Mouse (Mus musculus) liver, postnatal 0 days (tissue): ENCODE results near the gene Rpsa. TPM values are rescaled to one million over a fixed set of nuclear protein-coding genes. Genes with fewer than 3 reads are reported as not detected.
A peak's percentile ranks its signal among the peaks of the same experiment; 100 is the strongest.

ENCODE experiments used
- ATAC-seq: fragments of 200-750 bp; cut with Nextera tagmentation; 2 replicates; pipeline ENCODE4 v1.8.0; 2017; ENCODE audit warnings: mild to moderate bottlenecking, moderate library complexity
- DNase-seq: peaks from one replicate; pipeline ENCODE4 v3.0.0-alpha.2; 2016
- H3K27ac ChIP-seq: fragments of 300-500 bp; sonication (generic); 2 replicates; pipeline ENCODE4 v1.5.1; 2014; ENCODE audit warnings: antibody characterized with exemption, moderate library complexity, mild to moderate bottlenecking, low read depth
- H3K27me3 ChIP-seq: fragments of 300-500 bp; sonication (generic); 2 replicates; pipeline ENCODE4 v1.6.1; 2014; ENCODE audit warnings: low read length, control low read depth, mixed read lengths; ENCODE audit not compliant: insufficient read depth
- H3K36me3 ChIP-seq: fragments of 300-500 bp; sonication (generic); replicated peaks from 2 replicates; pipeline ENCODE4 v1.6.1; 2014; ENCODE audit warnings: mild to moderate bottlenecking, control low read depth, low read length, moderate library complexity, mixed read lengths; ENCODE audit not compliant: insufficient read depth
- H3K4me1 ChIP-seq: fragments of 300-500 bp; sonication (generic); 2 replicates; pipeline ENCODE4 v1.6.1; 2014; ENCODE audit warnings: antibody characterized with exemption, mild to moderate bottlenecking, control low read depth; ENCODE audit not compliant: insufficient read depth
- H3K4me2 ChIP-seq: fragments of 300-500 bp; sonication (generic); 2 replicates; pipeline ENCODE4 v1.6.1; 2014; ENCODE audit warnings: low read depth, mild to moderate bottlenecking, low read length, moderate library complexity, mixed read lengths
- H3K4me3 ChIP-seq: fragments of 300-500 bp; sonication (generic); 2 replicates; pipeline ENCODE4 v1.5.1; 2014; ENCODE audit warnings: low read depth, low read length
- H3K9ac ChIP-seq: fragments of 300-500 bp; sonication (generic); replicated peaks from 2 replicates; pipeline ENCODE4 v1.6.1; 2014; ENCODE audit warnings: mild to moderate bottlenecking, moderate library complexity
- H3K9me3 ChIP-seq: fragments of 300-500 bp; sonication (generic); 2 replicates; pipeline ENCODE4 v1.6.1; 2016; ENCODE audit warnings: mild to moderate bottlenecking, control low read depth, low read length, mixed read lengths
- CTCF ChIP-seq: sonication (generic); IDR thresholded peaks from 2 replicates; pipeline ENCODE4 v1.5.1; 2016; ENCODE audit warnings: antibody characterized with exemption, low read depth
- EP300 ChIP-seq: IDR thresholded peaks from 2 replicates; pipeline ENCODE4 v1.6.1; 2016; ENCODE audit warnings: antibody characterized with exemption, low read depth, mild to moderate bottlenecking
- WGBS: fragments of 180-500 bp; shearing (Covaris S2); extraction: QIAGEN DNeasy Blood & Tissue Kit; methylation state at CpG from one replicate; pipeline ENCODE4 v1.1.7; 2014; ENCODE audit not compliant: insufficient replicate concordance; 5-methylcytosine and 5-hydroxymethylcytosine counted together
- polyA plus RNA-seq: library from polyadenylated mRNA; unstranded; fragments of >200 nt; fragmentation: Nextera tagmentation; extraction: Ambion mirVana; gene quantifications from 2 replicates; pipeline ENCODE4 v1.2.1, GENCODE M21; 2015

Gene Rpsa
- polyA plus RNA-seq, 1 experiment from 2014 or later, result 692 TPM

- TF ChIP-seq CTCF (no peak), EP300 (no peak)
- no peaks in the 10 kb centered on the region for H3K27me3 ChIP-seq
- ATAC-seq, result peak; percentile 12; the same call in 1 of the 2 replicates
- H3K9me3 ChIP-seq, result no peaks in the 10 kb centered on the region
- H3K36me3 ChIP-seq, result peaks cover 39% of the 10 kb centered on the region
- peaks cover 8% of the 10 kb centered on the region for H3K4me1 ChIP-seq
- 33% methylated on average over 8 of the region's 8 CpGs for WGBS
- H3K27ac ChIP-seq, result no peak overlapping the region
- no peak for DNase-seq
- H3K4me2 ChIP-seq, result no peak overlapping the region
- H3K4me3 ChIP-seq, result no peak overlapping the region
- no peak overlapping the region for H3K9ac ChIP-seq
Observed at GRCm38 (mm10) chr9:120132980-120133754, 5.7 kb downstream of the Rpsa start.

- Histone ChIP-seq H3K9me3 (no peaks in the 10 kb centered on the region), H3K4me2 (no peak overlapping the region), H3K9ac (no peak overlapping the region), H3K4me1 (peaks cover 5% of the 10 kb centered on the region), H3K27me3 (no peaks in the 10 kb centered on the region), H3K36me3 (peaks cover 35% of the 10 kb centered on the region), H3K27ac (no peak overlapping the region), H3K4me3 (no peak overlapping the region)
- TF ChIP-seq CTCF (no peak), EP300 (no peak)
- whole genome bisulfite sequencing, result 48% methylated on average over 6 of the region's 6 CpGs
- ATAC-seq (no peak), DNase-seq (no peak)
Observed at GRCm38 (mm10) chr9:120133755-120134475, 6.4 kb downstream of the Rpsa start.

GRCm38 (mm10) chr9:120134529-120135160, 7.2 kb downstream of the Rpsa start:
- no peaks in the 10 kb centered on the region for H3K27me3 ChIP-seq
- H3K36me3 ChIP-seq, result peaks cover 28% of the 10 kb centered on the region
- H3K4me2 ChIP-seq, result no peak overlapping the region
- H3K27ac ChIP-seq, result no peak overlapping the region
- WGBS, result 73% methylated on average over 13 of the region's 13 CpGs
- no peak overlapping the region for H3K9ac ChIP-seq
- DNase-seq, result no peak
- ATAC-seq, result no peak
- H3K4me3 ChIP-seq, result no peak overlapping the region
- H3K9me3 ChIP-seq, result no peaks in the 10 kb centered on the region
- TF ChIP-seq EP300, result no peak
- no peaks in the 10 kb centered on the region for H3K4me1 ChIP-seq

- Histone ChIP-seq H3K27me3 (no peaks in the 10 kb centered on the region), H3K9ac (no peak overlapping the region), H3K9me3 (no peaks in the 10 kb centered on the region), H3K36me3 (peaks cover 20% of the 10 kb centered on the region), H3K4me2 (no peak overlapping the region), H3K4me3 (no peak overlapping the region), H3K4me1 (no peaks in the 10 kb centered on the region), H3K27ac (no peak overlapping the region)
- DNase-seq (no peak), ATAC-seq (no peak)
- WGBS, result 89% methylated on average over 11 of the region's 11 CpGs
- TF ChIP-seq CTCF (no peak), EP300 (no peak)
Observed at GRCm38 (mm10) chr9:120135454-120135853, 8.0 kb downstream of the Rpsa start.

GRCm38 (mm10) chr9:120140652-120141051, 13.2 kb downstream of the Rpsa start:
- H3K9me3 ChIP-seq, result no peaks in the 10 kb centered on the region
- no peak overlapping the region for H3K9ac ChIP-seq
- 11% methylated on average over 4 of the region's 4 CpGs for WGBS
- H3K27ac ChIP-seq, result no peak overlapping the region
- TF ChIP-seq EP300 (no peak), CTCF (peak; percentile 93)
- no peaks in the 10 kb centered on the region for H3K27me3 ChIP-seq
- no peaks in the 10 kb centered on the region for H3K36me3 ChIP-seq
- no peaks in the 10 kb centered on the region for H3K4me1 ChIP-seq
- ATAC-seq (peak; percentile 67), DNase-seq (peak; percentile 85)
- H3K4me2 ChIP-seq, result no peak overlapping the region
- H3K4me3 ChIP-seq, result no peak overlapping the region

GRCm38 (mm10) chr9:120144474-120144873, 17.0 kb downstream of the Rpsa start:
- no peaks in the 10 kb centered on the region for H3K27me3 ChIP-seq
- 76% methylated on average over 13 of the region's 13 CpGs for WGBS
- ATAC-seq, result no peak
- H3K36me3 ChIP-seq, result no peaks in the 10 kb centered on the region
- H3K4me2 ChIP-seq, result no peak overlapping the region
- H3K4me3 ChIP-seq, result no peak overlapping the region
- H3K9me3 ChIP-seq, result no peaks in the 10 kb centered on the region
- no peak overlapping the region for H3K27ac ChIP-seq
- H3K9ac ChIP-seq, result no peak overlapping the region
- H3K4me1 ChIP-seq, result no peaks in the 10 kb centered on the region
- DNase-seq, result no peak
- TF ChIP-seq EP300, result no peak
- TF ChIP-seq CTCF, result no peak
